Mouse (Mus musculus) intestine, embryonic 14.5 days (tissue): ENCODE measurements around the gene Rpl23. TPM values are rescaled to one million over a fixed set of nuclear protein-coding genes. Genes with fewer than 3 reads are reported as not detected.

Experiments used
- ATAC-seq: fragments of 200-750 bp; cut with Nextera tagmentation; replicated peaks from 2 replicates; pipeline ENCODE4 v1.8.0; 2017; ENCODE audit warnings: low read depth, moderate number of reproducible peaks, moderate TSS enrichment, moderate library complexity; ENCODE audit not compliant: low FRiP score, low TSS enrichment
- DNase-seq: peaks from one replicate; pipeline ENCODE4 v3.0.0-alpha.2; 2018; ENCODE audit warnings: low spot score
- H3K27ac ChIP-seq: fragments of 300-500 bp; sonication (generic); 2 replicates; pipeline ENCODE4 v1.5.1; 2014; ENCODE audit warnings: low read depth, mild to moderate bottlenecking, control low read depth
- H3K27me3 ChIP-seq: fragments of 300-500 bp; sonication (generic); replicated peaks from 2 replicates; pipeline ENCODE4 v1.6.1; 2014; ENCODE audit warnings: low read length, control low read depth; ENCODE audit not compliant: control insufficient read depth, insufficient read depth
- H3K36me3 ChIP-seq: fragments of 300-500 bp; sonication (generic); 2 replicates; pipeline ENCODE4 v1.6.1; 2014; ENCODE audit warnings: low read length, control low read depth; ENCODE audit not compliant: control insufficient read depth, insufficient read depth
- H3K4me1 ChIP-seq: fragments of 300-500 bp; sonication (generic); replicated peaks from 2 replicates; pipeline ENCODE4 v1.6.1; 2014; ENCODE audit warnings: low read length, control low read depth, mixed read lengths; ENCODE audit not compliant: control insufficient read depth, insufficient read depth
- H3K4me2 ChIP-seq: fragments of 300-500 bp; sonication (generic); 2 replicates; pipeline ENCODE4 v1.6.1; 2014; ENCODE audit warnings: low read length
- H3K4me3 ChIP-seq: fragments of 300-500 bp; sonication (generic); 2 replicates; pipeline ENCODE4 v1.5.1; 2014; ENCODE audit warnings: low read depth, low read length, control low read depth, mixed read lengths
- H3K9ac ChIP-seq: fragments of 300-500 bp; sonication (generic); 2 replicates; pipeline ENCODE4 v1.6.1; 2014; ENCODE audit warnings: mild to moderate bottlenecking, low read length
- H3K9me3 ChIP-seq: fragments of 300-500 bp; sonication (generic); 2 replicates; pipeline ENCODE4 v1.6.1; 2016; ENCODE audit warnings: low read length, control low read depth; ENCODE audit not compliant: control insufficient read depth
- WGBS: fragments of 180-500 bp; shearing (Covaris S2); extraction: QIAGEN DNeasy Blood & Tissue Kit; methylation state at CpG from one replicate; pipeline ENCODE4 v1.1.7; 2014; 5-methylcytosine and 5-hydroxymethylcytosine counted together
- polyA plus RNA-seq: library from polyadenylated mRNA; unstranded; fragments of >200 nt; fragmentation: Nextera tagmentation; extraction: Ambion mirVana; gene quantifications from 2 replicates; pipeline ENCODE4 v1.2.1, GENCODE M21; 2014

Gene Rpl23
- polyA plus RNA-seq, 1 experiment from 2014 or later = 786 TPM

DNA sequence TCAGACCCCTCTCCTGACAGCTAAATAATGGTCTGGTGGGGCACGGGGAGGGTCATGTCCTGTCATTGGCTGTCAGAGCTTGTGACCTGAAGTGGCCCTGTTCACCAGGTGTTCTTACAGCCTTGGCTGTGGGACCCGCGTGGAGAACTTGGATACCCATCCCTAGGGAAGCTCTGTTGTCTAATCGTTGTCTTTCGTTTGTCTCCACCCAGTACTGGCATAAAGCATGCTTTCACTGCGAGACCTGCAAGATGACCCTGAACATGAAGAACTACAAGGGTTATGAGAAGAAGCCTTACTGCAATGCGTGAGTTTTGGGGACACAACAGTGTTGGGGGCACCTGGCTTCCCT, 24.4 kb upstream of the Rpl23 start:
- H3K27ac ChIP-seq = peak overlapping the region; percentile 80; the same call in 1 of the 2 replicates
- peaks cover 37% of the 10 kb centered on the region for H3K36me3 ChIP-seq
- peak overlapping the region; percentile 55 for H3K4me2 ChIP-seq
- H3K4me1 ChIP-seq = peaks cover 94% of the 10 kb centered on the region
- DNase-seq (no peak), ATAC-seq (no peak)
- WGBS = 65% methylated on average over 7 of the region's 7 CpGs
- H3K27me3 ChIP-seq = no peaks in the 10 kb centered on the region
- no peak overlapping the region for H3K9ac ChIP-seq
- H3K4me3 ChIP-seq = no peak overlapping the region
- H3K9me3 ChIP-seq = no peaks in the 10 kb centered on the region

DNA sequence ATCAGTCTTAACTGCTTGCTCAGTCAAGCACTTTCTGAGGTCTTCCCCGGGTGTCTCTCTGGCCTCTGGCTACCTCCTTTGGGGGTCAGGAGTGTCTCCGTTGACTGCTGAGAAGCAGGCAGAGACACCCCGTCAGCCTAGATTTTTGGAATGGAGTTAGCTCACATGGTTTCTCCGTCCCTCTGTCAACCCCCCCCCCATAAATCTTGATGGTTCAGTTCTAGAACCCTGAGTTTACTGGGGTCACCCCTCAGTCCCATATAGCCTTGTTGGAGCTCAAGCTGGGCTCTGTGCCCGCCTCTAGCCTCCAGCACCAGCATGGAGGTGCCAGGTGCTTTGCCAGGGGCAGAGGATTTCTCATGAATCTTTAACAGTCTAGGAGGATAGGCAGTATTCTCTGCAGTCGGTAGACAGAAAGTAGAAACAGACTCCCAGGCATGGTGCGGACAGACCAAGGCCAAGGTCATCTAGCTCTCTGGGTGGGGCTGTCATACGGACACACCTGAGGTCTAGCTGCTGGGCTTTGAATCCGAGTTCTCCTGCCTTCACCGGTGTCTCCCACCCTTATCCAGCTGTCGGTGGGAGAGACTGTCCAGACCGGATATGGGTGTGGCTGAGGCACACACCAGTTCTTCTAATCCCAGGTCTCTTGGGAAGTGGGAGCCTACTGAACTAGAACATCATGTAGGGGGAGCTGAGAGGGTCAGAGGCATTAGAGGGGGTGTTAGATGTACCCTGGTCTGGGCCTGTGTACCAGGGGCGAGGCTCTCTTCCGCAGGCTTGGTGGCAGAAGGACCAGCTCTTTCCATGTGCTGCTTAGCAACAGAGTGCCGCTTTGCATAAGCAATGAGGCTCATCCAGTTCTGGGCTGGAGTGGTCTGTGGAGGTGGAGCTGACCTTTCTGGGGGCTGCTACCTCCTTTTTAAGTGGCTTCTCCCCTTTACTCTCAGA, 23.7 kb upstream of the Rpl23 start:
- 0 out of 2 replicates have a peak overlapping the region, but pooled peaks have one; percentile 2 for H3K4me3 ChIP-seq
- peak overlapping the region; percentile 55 for H3K4me2 ChIP-seq
- ATAC-seq (no peak), DNase-seq (peak; percentile 72)
- 21% methylated on average over 15 of the region's 15 CpGs for WGBS
- peak overlapping the region; percentile 80 for H3K27ac ChIP-seq
- peaks cover 95% of the 10 kb centered on the region for H3K4me1 ChIP-seq
- no peaks in the 10 kb centered on the region for H3K9me3 ChIP-seq
- 0 out of 2 replicates have a peak overlapping the region, but pooled peaks have one; percentile 20 for H3K9ac ChIP-seq
- no peaks in the 10 kb centered on the region for H3K27me3 ChIP-seq
- H3K36me3 ChIP-seq = peaks cover 36% of the 10 kb centered on the region

DNA sequence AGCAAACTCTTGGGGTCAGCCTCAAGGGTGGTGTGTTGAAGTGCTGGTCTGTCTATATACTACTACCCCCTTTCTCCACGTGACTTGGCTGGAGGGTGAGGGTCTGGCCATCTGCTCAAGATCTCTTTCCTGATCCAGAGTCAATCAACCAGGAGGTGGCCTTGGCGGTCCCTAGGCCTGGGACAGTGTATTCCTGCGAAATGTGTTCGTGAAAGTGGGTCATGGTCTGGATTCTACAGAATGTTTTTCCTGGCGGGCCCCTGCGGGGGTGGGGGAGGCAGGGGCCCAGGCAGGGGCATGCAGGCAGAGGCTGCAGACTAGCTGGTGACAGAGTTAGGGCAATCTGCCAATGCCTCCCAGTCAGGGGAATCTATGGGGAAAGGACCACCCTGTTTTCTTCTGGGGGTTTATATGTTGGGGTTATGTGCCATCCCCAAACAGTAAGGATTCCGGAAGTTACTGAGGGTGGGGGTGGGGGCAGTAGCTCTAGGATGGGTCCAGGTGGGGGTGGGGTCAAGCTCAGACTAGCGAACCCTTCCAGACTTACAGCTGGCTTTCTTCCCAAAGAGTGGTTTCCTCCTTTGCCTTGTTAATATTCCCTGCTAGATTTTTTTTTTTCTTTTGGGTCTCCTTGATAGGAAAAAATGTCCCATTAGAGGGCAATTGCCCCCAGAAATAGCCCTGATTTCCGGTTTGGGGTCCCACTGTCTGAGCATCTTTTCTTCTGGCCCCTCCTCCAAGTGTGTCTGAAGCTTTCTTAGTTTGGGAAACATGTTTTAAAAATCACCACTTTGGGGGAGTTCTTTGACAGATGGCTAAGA, 22.8 kb upstream of the Rpl23 start:
- peaks cover 87% of the 10 kb centered on the region for H3K4me1 ChIP-seq
- peak; percentile 74 for DNase-seq
- WGBS = 9% methylated on average over 9 of the region's 9 CpGs
- no peaks in the 10 kb centered on the region for H3K27me3 ChIP-seq
- H3K4me3 ChIP-seq = peak overlapping the region; percentile 21
- peak overlapping the region; percentile 80 for H3K27ac ChIP-seq
- H3K36me3 ChIP-seq = peaks cover 28% of the 10 kb centered on the region
- H3K9ac ChIP-seq = 0 out of 2 replicates have a peak overlapping the region, but pooled peaks have one; percentile 6
- no peaks in the 10 kb centered on the region for H3K9me3 ChIP-seq
- 0 out of 2 replicates have a peak, but pooled peaks have one; percentile 14 for ATAC-seq
- peak overlapping the region; percentile 55 for H3K4me2 ChIP-seq

DNA sequence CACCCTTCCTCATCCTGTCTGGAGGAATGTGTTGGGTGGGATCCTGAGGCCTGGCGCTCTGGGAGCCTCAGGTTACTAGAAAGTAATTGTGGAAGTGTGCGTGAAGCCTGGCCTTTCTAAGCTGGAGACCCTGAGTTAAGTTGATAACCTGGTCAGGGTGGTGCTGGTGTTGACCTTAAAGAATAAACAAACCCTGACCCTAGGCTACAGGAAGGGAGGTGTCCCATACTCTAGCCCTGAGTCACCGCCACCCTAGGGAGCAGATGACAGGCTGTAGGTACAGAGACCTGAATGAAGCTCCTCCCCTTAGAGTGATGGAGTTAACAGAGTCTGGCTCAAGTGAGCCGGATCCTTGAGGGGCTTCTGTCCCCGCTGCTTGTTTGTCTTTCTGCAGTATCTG, 21.6 kb upstream of the Rpl23 start:
- Histone ChIP-seq H3K9me3 (no peaks in the 10 kb centered on the region), H3K9ac (no peak overlapping the region), H3K4me1 (peaks cover 75% of the 10 kb centered on the region), H3K27ac (peak overlapping the region; percentile 80), H3K4me2 (peak overlapping the region; percentile 55; the same call in 1 of the 2 replicates), H3K27me3 (no peaks in the 10 kb centered on the region), H3K4me3 (no peak overlapping the region), H3K36me3 (peaks cover 19% of the 10 kb centered on the region)
- DNase-seq = no peak
- WGBS = 61% methylated on average over 5 of the region's 5 CpGs
- ATAC-seq = no peak

DNA sequence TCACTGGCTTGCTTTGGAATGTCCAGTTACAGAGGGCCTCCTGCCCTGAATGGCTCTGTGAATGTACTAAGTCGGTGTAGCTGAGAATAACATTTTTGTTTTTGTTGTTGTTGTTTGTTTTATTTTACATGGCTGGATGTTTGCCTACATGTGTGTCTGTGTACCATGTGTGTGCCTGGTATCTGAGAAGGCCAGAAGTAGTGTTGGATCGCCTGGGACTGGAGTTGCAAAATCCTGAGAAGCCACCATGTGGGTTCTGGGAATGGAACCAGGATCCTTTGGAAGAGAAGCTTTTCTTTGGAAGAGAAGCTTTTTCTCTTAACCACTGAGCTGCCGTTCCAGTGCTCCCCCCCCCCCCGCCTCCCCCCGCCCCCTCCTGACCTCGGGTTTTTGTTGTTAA, 20.3 kb upstream of the Rpl23 start:
- H3K4me3 ChIP-seq = 0 out of 2 replicates have a peak overlapping the region, but pooled peaks have one; percentile 99

DNA sequence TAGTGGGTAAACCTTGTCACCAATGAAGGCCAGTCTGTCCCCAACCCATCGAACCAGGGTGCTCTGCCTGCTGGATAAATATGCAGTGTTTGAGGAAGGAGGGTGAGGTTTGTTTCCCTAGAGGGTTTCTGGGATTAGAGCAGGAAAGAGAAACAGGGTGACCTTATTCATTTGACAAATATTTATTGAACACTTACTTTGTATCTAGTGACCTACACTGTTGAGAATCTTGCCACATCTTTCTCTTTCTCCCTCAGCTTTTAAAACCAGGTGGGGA, 19.9 kb upstream of the Rpl23 start:
- H3K27ac ChIP-seq = peak overlapping the region; percentile 96
- peak overlapping the region; percentile 99; the same call in 1 of the 2 replicates for H3K4me3 ChIP-seq
- DNase-seq (no peak), ATAC-seq (no peak)
- H3K36me3 ChIP-seq = peaks cover 4% of the 10 kb centered on the region; the same call in 1 of the 2 replicates
- H3K4me1 ChIP-seq = peaks cover 60% of the 10 kb centered on the region
- WGBS = 19% methylated on average over 1 of the region's 1 CpGs
- H3K9ac ChIP-seq = no peak overlapping the region
- H3K27me3 ChIP-seq = no peaks in the 10 kb centered on the region
- H3K4me2 ChIP-seq = peak overlapping the region; percentile 89
- H3K9me3 ChIP-seq = no peaks in the 10 kb centered on the region

More for the DNA sequence above, 20.3 kb upstream of the Rpl23 start:
- H3K4me1 ChIP-seq = peaks cover 62% of the 10 kb centered on the region
- H3K9me3 ChIP-seq = no peaks in the 10 kb centered on the region
- H3K4me2 ChIP-seq = peak overlapping the region; percentile 89
- no peak for ATAC-seq
- DNase-seq = no peak
- H3K27ac ChIP-seq = peak overlapping the region; percentile 96
- H3K36me3 ChIP-seq = peaks cover 8% of the 10 kb centered on the region; the same call in 1 of the 2 replicates
- no peaks in the 10 kb centered on the region for H3K27me3 ChIP-seq
- WGBS = 32% methylated on average over 6 of the region's 6 CpGs
- no peak overlapping the region for H3K9ac ChIP-seq

DNA sequence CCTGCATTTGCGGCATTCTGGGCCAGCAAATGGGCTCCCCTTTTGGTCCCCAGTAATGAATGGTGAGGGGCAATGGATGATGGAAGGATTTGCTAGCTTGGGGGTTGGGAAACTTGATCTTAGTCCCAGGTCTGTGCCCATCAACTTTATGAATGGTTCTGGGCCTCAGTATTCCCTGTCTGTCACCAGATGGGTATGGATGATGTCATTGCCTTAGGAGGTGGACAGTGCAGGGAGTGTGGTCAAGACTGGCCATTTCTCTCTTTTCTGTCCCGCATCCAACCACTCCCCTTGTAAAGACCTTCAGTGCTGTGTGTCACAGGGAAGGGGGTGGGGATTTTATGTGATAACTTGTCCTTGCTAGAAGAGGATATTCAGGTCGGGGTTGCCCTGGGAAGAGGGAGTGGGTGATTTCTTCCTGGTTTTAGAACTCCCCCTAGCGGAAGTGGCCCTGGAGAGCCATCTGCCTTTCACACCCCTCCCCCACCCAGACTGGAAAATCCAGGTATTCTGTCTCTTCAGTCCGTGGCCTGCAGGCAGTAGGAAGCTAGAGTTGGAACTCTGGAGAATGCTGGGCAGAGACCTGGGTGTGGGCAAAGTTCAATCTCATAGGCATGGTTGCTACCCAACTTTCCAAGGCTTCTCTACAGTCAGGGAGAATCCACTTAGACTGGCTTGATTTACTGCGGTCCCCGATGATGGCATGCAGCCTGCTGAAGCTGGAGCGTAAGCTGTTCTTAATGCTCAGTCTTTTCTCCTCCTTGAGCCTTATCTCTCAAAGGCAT, 19.4 kb upstream of the Rpl23 start:
- no peaks in the 10 kb centered on the region for H3K36me3 ChIP-seq
- H3K9me3 ChIP-seq = no peaks in the 10 kb centered on the region
- peak overlapping the region; percentile 87 for H3K9ac ChIP-seq
- H3K4me1 ChIP-seq = peaks cover 54% of the 10 kb centered on the region
- WGBS = 16% methylated on average over 8 of the region's 8 CpGs
- peak overlapping the region; percentile 96 for H3K27ac ChIP-seq
- H3K4me2 ChIP-seq = peak overlapping the region; percentile 89
- ATAC-seq (0 out of 2 replicates have a peak, but pooled peaks have one; percentile 4), DNase-seq (peak; percentile 83)
- H3K27me3 ChIP-seq = no peaks in the 10 kb centered on the region
- peak overlapping the region; percentile 99 for H3K4me3 ChIP-seq
